Mouse (Mus musculus) cerebellum, adult 2 months (tissue): ENCODE measurements around the gene Atxn1. TPM values are rescaled to one million over a fixed set of nuclear protein-coding genes. Genes with fewer than 3 reads are reported as not detected.

Experiments
- DNase-seq, 2 experiments: peaks; one replicate each; pipeline ENCODE4 v3.0.0; 2021
- H3K27ac ChIP-seq: fragments of 200-500 bp; 2 replicates; pipeline ENCODE4 v1.5.1; 2012; ENCODE audit warnings: low read length, control low read depth, inconsistent platforms; ENCODE audit not compliant: insufficient read depth
- H3K27me3 ChIP-seq: fragments of 200-500 bp; 2 replicates; pipeline ENCODE4 v1.6.1; 2012; ENCODE audit warnings: inconsistent platforms, mild to moderate bottlenecking, low read length, moderate library complexity; ENCODE audit not compliant: control insufficient read depth, insufficient read depth
- H3K4me1 ChIP-seq: fragments of 200-500 bp; 2 replicates; pipeline ENCODE4 v1.6.1; 2011; ENCODE audit warnings: low read length; ENCODE audit not compliant: control insufficient read depth, insufficient read depth
- H3K4me3 ChIP-seq: fragments of 200-500 bp; replicated peaks from 2 replicates; pipeline ENCODE3; 2011; ENCODE audit warnings: mild to moderate bottlenecking, low read depth, low read length, control low read depth; ENCODE audit not compliant: insufficient read depth
- CTCF ChIP-seq: fragments of 200-500 bp; IDR thresholded peaks from 2 replicates; pipeline ENCODE4 v1.5.1; 2011; ENCODE audit warnings: low read depth, mild to moderate bottlenecking, control low read depth, low read length, moderate library complexity, borderline replicate concordance; ENCODE audit not compliant: insufficient read depth
- POLR2A ChIP-seq: fragments of 200-500 bp; IDR thresholded peaks from 2 replicates; pipeline ENCODE4 v1.6.1; 2011; ENCODE audit warnings: low read length, control low read depth, borderline replicate concordance; ENCODE audit not compliant: insufficient read depth
- WGBS: fragments of 180-500 bp; shearing (Covaris S2); methylation state at CpG from one replicate; pipeline ENCODE4 v1.1.7; 2018; 5-methylcytosine and 5-hydroxymethylcytosine counted together
- polyA plus RNA-seq: library from polyadenylated mRNA; depleted of rRNA; stranded (reverse); fragments of >200 nt; gene quantifications from 2 replicates; pipeline ENCODE4 v1.2.3, GENCODE M21; 2012

The Atxn1 gene
- polyA plus RNA-seq, 1 experiment = 16.9 TPM

- H3K4me3 ChIP-seq = no peak overlapping the region
- no peak for DNase-seq
- no peaks in the 10 kb centered on the region for H3K27me3 ChIP-seq
- 75% methylated on average over 10 of the region's 10 CpGs for WGBS
- TF ChIP-seq POLR2A = no peak
- no peak for TF ChIP-seq CTCF
- peaks cover 4% of the 10 kb centered on the region; the same call in 1 of the 2 replicates for H3K4me1 ChIP-seq
- H3K27ac ChIP-seq = no peak overlapping the region
Observed at GRCm38 (mm10) chr13:45651652-45652241, 313.1 kb downstream of the Atxn1 start.

- 73% methylated on average over 4 of the region's 4 CpGs for WGBS
- no peak for DNase-seq
- H3K4me3 ChIP-seq = no peak overlapping the region
- TF ChIP-seq CTCF (no peak), POLR2A (no peak)
- no peak overlapping the region for H3K27ac ChIP-seq
- H3K27me3 ChIP-seq = no peaks in the 10 kb centered on the region
- H3K4me1 ChIP-seq = peaks cover 4% of the 10 kb centered on the region; the same call in 1 of the 2 replicates
Observed at GRCm38 (mm10) chr13:45649197-45649812, 315.5 kb downstream of the Atxn1 start.

GRCm38 (mm10) chr13:45643780-45644395 is 320.9 kb downstream of the Atxn1 start:
- WGBS = 59% methylated on average over 6 of the region's 6 CpGs

GRCm38 (mm10) chr13:45642913-45643312 is 321.9 kb downstream of the Atxn1 start:
- H3K4me1 ChIP-seq = no peaks in the 10 kb centered on the region; the same call in 1 of the 2 replicates
- no peak for DNase-seq
- no peaks in the 10 kb centered on the region for H3K27me3 ChIP-seq
- 85% methylated on average over 7 of the region's 7 CpGs for WGBS
- TF ChIP-seq POLR2A = no peak
- TF ChIP-seq CTCF = no peak
- no peak overlapping the region for H3K27ac ChIP-seq
- no peak overlapping the region for H3K4me3 ChIP-seq

More at GRCm38 (mm10) chr13:45643780-45644395, 320.9 kb downstream of the Atxn1 start:
- TF ChIP-seq POLR2A = no peak
- TF ChIP-seq CTCF = no peak
- H3K27ac ChIP-seq = no peak overlapping the region
- no peaks in the 10 kb centered on the region for H3K27me3 ChIP-seq
- no peak overlapping the region for H3K4me3 ChIP-seq
- no peak for DNase-seq
- no peaks in the 10 kb centered on the region; the same call in 1 of the 2 replicates for H3K4me1 ChIP-seq

- H3K4me1 ChIP-seq = no peaks in the 10 kb centered on the region; the same call in 1 of the 2 replicates
- H3K27ac ChIP-seq = no peak overlapping the region
- H3K27me3 ChIP-seq = no peaks in the 10 kb centered on the region
- 49% methylated on average over 5 of the region's 5 CpGs for WGBS
- H3K4me3 ChIP-seq = no peak overlapping the region
- DNase-seq = no peak
- no peak for TF ChIP-seq CTCF
- no peak for TF ChIP-seq POLR2A
Observed at GRCm38 (mm10) chr13:45640431-45640830, 324.4 kb downstream of the Atxn1 start.

- H3K4me1 ChIP-seq = no peaks in the 10 kb centered on the region
- WGBS = 100% methylated on average over 1 of the region's 1 CpGs
- DNase-seq = no peak
- no peak overlapping the region for H3K4me3 ChIP-seq
- H3K27me3 ChIP-seq = no peaks in the 10 kb centered on the region
- H3K27ac ChIP-seq = no peak overlapping the region
- no peak for TF ChIP-seq CTCF
- no peak for TF ChIP-seq POLR2A
Observed at GRCm38 (mm10) chr13:45638281-45638680, 326.5 kb downstream of the Atxn1 start.

GRCm38 (mm10) chr13:45637324-45637723 is 327.5 kb downstream of the Atxn1 start:
- no peak for TF ChIP-seq POLR2A
- TF ChIP-seq CTCF = peak; percentile 47
- DNase-seq = no peak
- Histone ChIP-seq H3K27ac (no peak overlapping the region), H3K4me3 (no peak overlapping the region), H3K27me3 (no peaks in the 10 kb centered on the region), H3K4me1 (no peaks in the 10 kb centered on the region)
- WGBS = 43% methylated on average over 8 of the region's 8 CpGs

- Histone ChIP-seq H3K4me1 (no peaks in the 10 kb centered on the region; the same call in 1 of the 2 replicates), H3K4me3 (no peak overlapping the region), H3K27me3 (no peaks in the 10 kb centered on the region), H3K27ac (no peak overlapping the region)
- peak in 1 of 2 experiments; percentile 40 for DNase-seq
- WGBS = 62% methylated on average over 3 of the region's 3 CpGs
- no peak for TF ChIP-seq CTCF
- no peak for TF ChIP-seq POLR2A
Observed at GRCm38 (mm10) chr13:45636435-45636834, 328.4 kb downstream of the Atxn1 start.

GRCm38 (mm10) chr13:45633918-45634317 is 330.9 kb downstream of the Atxn1 start:
- Histone ChIP-seq H3K4me1 (no peaks in the 10 kb centered on the region; the same call in 1 of the 2 replicates), H3K27ac (no peak overlapping the region), H3K4me3 (no peak overlapping the region), H3K27me3 (no peaks in the 10 kb centered on the region)
- TF ChIP-seq POLR2A (no peak), CTCF (no peak)
- no peak for DNase-seq
